Mouse (Mus musculus) layer of hippocampus, postnatal 10 days (tissue): Measurements from ENCODE around the gene Ntn1. TPM values are rescaled to one million over a fixed set of nuclear protein-coding genes. Genes with fewer than 3 reads are reported as not detected.

Experiments
- DNase-seq, 2 experiments: peaks; one replicate each; pipeline ENCODE4 v3.0.0; 2021; ENCODE audit warnings: low spot score in 2 of 2
- microRNA-seq, 2 experiments: library from miRNA; unstranded; fragments of <30 nt; microRNA quantifications; one replicate each; pipeline ENCODE4 v1.2.0; 2021
- total RNA-seq, 2 experiments: library from RNA; stranded (reverse); gene quantifications; 2 replicates each; pipeline ENCODE4 v1.2.3; 2021

The Ntn1 gene
- total RNA-seq, 2 experiments from 2014 or later, result 9.8 to 10.6 TPM

DNA sequence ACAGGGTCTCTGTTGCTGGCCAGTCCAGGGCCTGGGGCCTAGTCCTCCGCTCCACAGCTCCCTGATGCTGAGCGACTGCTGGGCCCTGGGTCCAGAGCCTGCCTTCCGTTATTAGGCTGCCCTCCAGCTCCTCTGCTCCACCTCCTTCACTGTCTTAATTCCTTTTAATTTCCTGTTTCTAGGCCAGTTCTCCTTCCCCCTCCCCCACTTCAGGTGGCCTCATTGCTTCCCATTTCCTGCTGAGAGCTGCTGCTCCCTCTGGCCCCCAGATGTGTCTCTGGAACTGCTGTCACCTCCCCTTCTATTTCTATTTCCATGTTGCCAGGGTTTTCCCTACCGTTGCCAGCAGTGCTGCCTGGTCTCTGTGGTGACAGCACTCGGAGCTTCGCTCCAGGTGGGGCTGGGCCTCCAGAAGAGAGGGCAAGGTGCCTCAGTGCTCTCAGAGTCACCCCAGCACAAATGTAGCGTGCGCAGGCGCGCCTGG lies 204.9 kb downstream of the Ntn1 start:
- peak in 1 of 2 experiments; percentile 35 for DNase-seq

- no peak for DNase-seq
Measured at GRCm38 (mm10) chr11:68195168-68195567, 205.5 kb downstream of the Ntn1 start.

DNA sequence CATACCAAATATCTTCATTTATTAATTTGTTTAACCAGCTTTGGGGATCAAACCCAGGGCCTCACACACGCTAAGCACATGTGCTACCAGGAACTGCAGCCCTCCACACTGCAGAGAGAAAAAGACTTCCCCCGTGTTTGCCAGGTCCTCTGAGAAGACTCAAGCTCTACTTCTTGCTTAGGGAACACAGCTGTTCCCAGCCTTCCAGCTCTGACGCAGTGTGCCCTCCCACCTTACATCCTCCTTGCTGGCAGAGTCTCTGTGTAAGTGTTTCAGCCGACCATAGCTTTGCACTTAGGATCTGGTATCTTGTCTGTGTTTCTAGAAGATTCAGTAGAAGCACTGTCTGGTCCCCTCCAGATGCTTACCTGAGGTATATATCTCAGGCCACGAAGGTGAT lies 209.8 kb downstream of the Ntn1 start:
- no peak for DNase-seq

DNA sequence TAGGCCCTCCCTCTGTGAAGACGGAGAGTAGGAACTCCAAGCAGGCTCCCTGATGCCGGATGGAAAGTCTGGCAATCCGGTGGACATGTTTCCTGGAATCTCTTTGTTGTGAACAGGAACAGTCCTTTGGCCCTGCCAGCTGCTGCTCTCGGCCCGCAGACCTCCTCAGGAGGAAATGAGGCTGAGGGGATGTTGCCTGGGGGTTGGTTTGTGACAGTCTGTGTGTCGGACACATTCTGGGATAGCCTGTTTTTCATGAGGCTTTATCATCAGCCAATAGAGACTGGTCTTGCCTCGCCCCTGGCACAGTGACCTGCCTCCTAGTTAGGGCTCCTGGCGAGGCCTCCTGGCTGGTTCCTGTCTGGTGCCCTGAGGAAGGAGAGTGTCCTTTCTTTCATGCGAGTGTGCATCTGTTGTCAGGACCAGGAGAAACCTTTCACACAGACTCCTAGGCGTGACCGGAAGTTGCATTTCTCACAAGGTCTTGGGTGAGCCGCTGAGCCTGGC lies 211.9 kb downstream of the Ntn1 start:
- no peak for DNase-seq

GRCm38 (mm10) chr11:68187242-68187641 lies 213.4 kb downstream of the Ntn1 start:
- no peak for DNase-seq

DNA sequence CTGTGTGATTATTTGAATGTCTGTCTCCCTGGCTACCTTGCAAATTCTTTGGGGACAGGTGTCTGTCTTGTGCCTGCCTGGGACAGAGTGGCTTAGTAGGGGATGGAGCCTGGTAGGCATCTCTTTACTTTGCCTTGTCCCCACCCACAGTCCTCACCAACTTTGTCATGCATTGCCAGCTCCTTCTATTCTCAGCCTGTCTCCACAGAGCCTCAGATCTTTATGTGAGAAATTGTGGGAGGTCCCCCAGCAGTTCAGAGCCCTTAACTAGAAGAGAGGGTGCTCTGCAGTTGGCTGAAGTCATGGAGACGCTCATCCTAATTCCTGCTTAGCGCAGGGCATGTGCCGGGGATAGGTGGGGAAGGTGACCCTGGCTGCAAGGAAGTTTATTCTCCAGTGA lies 215.0 kb downstream of the Ntn1 start:
- no peak for DNase-seq

DNA sequence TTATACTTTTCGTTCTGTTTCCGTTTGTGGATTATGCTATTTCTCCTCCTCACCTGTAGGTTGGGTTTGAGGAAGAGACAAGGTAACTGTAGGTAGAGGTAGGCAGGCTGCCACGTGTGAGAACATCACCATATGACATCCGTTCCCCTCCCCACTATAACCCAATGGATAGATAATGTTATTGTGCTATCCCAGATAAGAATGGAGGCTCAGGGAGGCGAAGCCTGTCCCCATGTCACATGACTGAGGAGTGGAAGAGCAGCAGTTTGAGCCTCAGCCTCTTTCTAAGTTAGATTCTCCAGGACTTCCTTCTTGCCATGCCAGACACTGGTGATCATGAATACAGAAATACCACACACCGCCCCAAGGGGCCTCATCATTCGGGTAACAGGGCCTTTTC lies 223.2 kb downstream of the Ntn1 start:
- no peak for DNase-seq

- no peak for DNase-seq
Measured at GRCm38 (mm10) chr11:68176550-68176949, 224.1 kb downstream of the Ntn1 start.

DNA sequence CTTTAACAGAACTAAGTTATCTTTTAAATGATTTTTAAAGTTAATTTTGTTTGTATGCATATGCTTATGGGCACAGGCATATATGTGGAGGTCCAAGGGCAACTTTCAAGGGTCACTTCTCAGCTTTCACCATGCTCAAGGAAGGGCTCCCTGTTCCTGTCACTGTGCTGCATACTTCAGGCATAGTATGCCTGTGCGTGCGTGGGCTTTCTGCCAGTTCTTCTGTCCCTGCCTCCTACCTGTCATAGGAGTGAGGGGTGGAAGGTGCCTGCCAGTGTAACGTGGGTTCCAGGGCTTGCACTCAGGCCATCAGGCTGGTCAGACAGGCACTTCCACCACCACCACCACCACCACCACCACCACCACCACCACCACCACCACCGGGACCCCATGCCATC lies 228.0 kb downstream of the Ntn1 start:
- DNase-seq, result no peak

- no peak for DNase-seq
Measured at GRCm38 (mm10) chr11:68171973-68172647, 228.5 kb downstream of the Ntn1 start.

DNA sequence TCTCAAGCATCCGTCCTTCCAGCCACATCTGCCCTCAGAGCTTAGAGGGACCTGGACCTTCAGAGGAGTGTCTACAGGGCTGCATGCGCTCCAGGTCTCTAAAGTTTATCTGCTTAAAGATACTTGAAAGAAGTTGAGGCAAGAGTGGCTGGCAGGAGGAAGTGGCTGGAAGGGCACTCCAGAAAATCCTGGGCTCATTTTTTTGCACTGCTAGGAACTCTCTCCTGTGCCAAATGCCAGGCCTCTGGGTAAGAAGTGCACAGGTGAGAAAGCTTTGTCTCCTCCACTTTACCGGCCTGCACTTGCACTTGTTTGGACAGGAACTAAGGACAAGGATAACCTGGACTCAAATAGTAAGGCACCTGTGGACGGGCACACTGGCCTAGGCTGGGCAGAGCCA lies 232.2 kb downstream of the Ntn1 start:
- no peak for DNase-seq

GRCm38 (mm10) chr11:68164408-68164807 lies 236.2 kb downstream of the Ntn1 start:
- DNase-seq, result no peak

GRCm38 (mm10) chr11:68159867-68160266 lies 240.8 kb downstream of the Ntn1 start:
- no peak for DNase-seq

Small RNA genes lying within 50 kb of the gene (microRNA-seq; reads per million reads assigned to microRNA genes)
- gene Mir6406, result 0 reads per million in 2 experiments

Other genes starting within 250 kb of the Ntn1 start
- 1 to 10 TPM; 1.2 to 1.6 TPM for gene Pik3r5, start 31.3 kb upstream of the Ntn1 start, total RNA-seq
- 1 to 10 TPM; 2.0 to 2.5 TPM for gene Pik3r6, start 102.2 kb upstream of the Ntn1 start, total RNA-seq
- under 1 TPM; 0.16 to 0.23 TPM for gene Mfsd6l, start 155.4 kb upstream of the Ntn1 start, total RNA-seq
- under 1 TPM; 0.49 to 0.87 TPM for gene Ccdc42, start 186.2 kb upstream of the Ntn1 start, total RNA-seq